Mouse (Mus musculus) cortical plate, adult 2 months (tissue): ENCODE data around the gene Hoxa11.

ENCODE experiments used
- CTCF ChIP-seq: fragments of 200-500 bp; IDR thresholded peaks from 2 replicates; pipeline ENCODE4 v1.5.1; 2011; ENCODE audit warnings: mild to moderate bottlenecking, control low read depth, low read length; ENCODE audit not compliant: insufficient read depth; ENCODE audit errors: extremely low read depth
- POLR2A ChIP-seq: fragments of 200-500 bp; IDR thresholded peaks from 2 replicates; pipeline ENCODE4 v1.6.1; 2011; ENCODE audit warnings: mild to moderate bottlenecking, low read length, control low read depth; ENCODE audit not compliant: insufficient read depth; ENCODE audit errors: extremely low read depth

DNA sequence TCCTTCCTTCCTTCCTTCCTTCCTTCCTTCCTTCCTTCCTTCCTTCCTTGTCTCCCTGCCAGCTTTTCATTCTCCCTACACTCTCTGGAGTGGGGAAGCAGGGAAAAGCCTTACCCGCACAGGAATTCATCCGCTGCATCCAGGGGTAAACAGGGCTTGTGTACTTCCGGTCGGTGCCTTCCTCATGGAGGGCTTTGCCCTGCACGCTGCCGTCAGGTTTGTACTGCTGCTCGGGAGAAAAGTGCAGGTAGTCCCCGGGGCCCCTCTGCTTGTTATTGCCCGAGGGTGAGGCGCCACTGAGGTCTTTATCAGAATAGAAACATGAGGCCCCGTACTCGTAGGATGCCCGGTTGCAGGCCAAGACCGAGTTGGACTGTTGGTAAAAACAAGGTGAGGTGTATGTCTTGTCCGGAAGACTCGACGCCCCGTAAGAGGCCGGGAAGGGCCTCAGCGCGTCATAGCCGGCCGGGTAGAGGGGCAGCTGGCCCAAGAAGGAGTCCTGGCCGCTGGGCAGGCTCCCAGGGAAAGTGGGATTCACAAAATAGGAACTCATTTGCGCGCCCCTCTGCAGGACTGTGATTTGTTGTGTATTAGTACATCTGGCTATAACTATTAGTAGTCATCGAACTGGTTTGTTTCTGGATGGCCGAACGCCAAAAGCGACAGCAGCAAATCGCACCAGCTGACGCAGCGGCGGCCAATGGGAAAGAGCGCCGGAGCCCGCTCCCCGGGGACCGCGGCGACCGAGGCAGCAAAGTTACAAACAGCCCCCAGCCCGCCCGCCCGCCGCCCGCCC, 37.3 kb downstream of the Hoxa11 start, which contains the start of gene Hoxa6:
- TF ChIP-seq CTCF (no peak), POLR2A (no peak)
